15 mouse cellular contexts compared by ENCODE assay signal in genomic region chr7:29480183-29480582, GRCm38 (mm10). TPM values are rescaled to one million over a fixed set of nuclear protein-coding genes. Genes with fewer than 3 reads are reported as not detected.
DNase-seq lines count a peak whose midpoint lies in the region; ATAC-seq and TF ChIP-seq lines count a peak whose summit lies in the region.
"Had no signal": no experiment of that assay in that cellular context is flagged by ENCODE, and none has a peak within 500 bp of the region (broad histone marks: within the 10 kb centered on the region; RNA-seq: fewer than 3 reads in every experiment).

No protein-coding gene starts in this region.

- no peaks in the 10 kb centered on the region for H3K27me3 ChIP-seq in cerebellum, adult 2 months (ENCODE audit: control insufficient read depth, insufficient read depth, low read length)
- no peaks in the 10 kb centered on the region for H3K27me3 ChIP-seq in kidney, embryonic 15.5 days
- H3K27me3 ChIP-seq in embryonic facial prominence, embryonic 14.5 days (replicated peaks; ENCODE audit: control insufficient read depth, insufficient read depth, low read length) = no peaks in the 10 kb centered on the region
- no peaks in the 10 kb centered on the region for H3K27me3 ChIP-seq in stomach, embryonic 16.5 days (ENCODE audit: control insufficient read depth, insufficient read depth, low read length)
- H3K27me3 ChIP-seq: neural tube, embryonic 13.5 days had no signal

- H3K27ac ChIP-seq in cerebellum, adult 2 months (ENCODE audit: insufficient read depth, low read length) = peak overlapping the region; percentile 37
- H3K27ac ChIP-seq in kidney, embryonic 15.5 days = 0 out of 2 replicates have a peak overlapping the region, but pooled peaks have one; percentile 78
- H3K27ac ChIP-seq in embryonic facial prominence, embryonic 14.5 days (replicated peaks; ENCODE audit: low read depth, low read length) = peak overlapping the region; percentile 74
- peak overlapping the region; percentile 85 for H3K27ac ChIP-seq in stomach, embryonic 16.5 days (ENCODE audit: low read length)
- H3K27ac ChIP-seq: macrophage had no signal

- H3K9me3 ChIP-seq in kidney, embryonic 15.5 days (replicated peaks) = no peaks in the 10 kb centered on the region
- H3K9me3 ChIP-seq in embryonic facial prominence, embryonic 14.5 days (ENCODE audit: control insufficient read depth, low read length) = no peaks in the 10 kb centered on the region
- no peaks in the 10 kb centered on the region for H3K9me3 ChIP-seq in stomach, embryonic 16.5 days (replicated peaks; ENCODE audit: control insufficient read depth, low read length)
- H3K9me3 ChIP-seq: neural tube, embryonic 13.5 days had no signal

- no peak for TF ChIP-seq CTCF in cerebellum, adult 2 months (IDR thresholded peaks at IDR 0.05; ENCODE audit: borderline replicate concordance, insufficient read depth, low read depth, low read length)

- H3K9ac ChIP-seq in kidney, embryonic 15.5 days = no peak overlapping the region
- no peak overlapping the region for H3K9ac ChIP-seq in embryonic facial prominence, embryonic 14.5 days (ENCODE audit: low read depth, low read length)
- no peak overlapping the region for H3K9ac ChIP-seq in stomach, embryonic 16.5 days (ENCODE audit: low read length)
- H3K9ac ChIP-seq: neural tube, embryonic 13.5 days had no signal

- no peak for TF ChIP-seq POLR2A in cerebellum, adult 2 months (IDR thresholded peaks at IDR 0.05; ENCODE audit: borderline replicate concordance, insufficient read depth, low read length)

- 24% methylated on average over 4 of the region's 4 CpGs for WGBS in cerebellum, adult 2 months
- WGBS in kidney, embryonic 15.5 days = 86% methylated on average over 4 of the region's 4 CpGs
- 84% methylated on average over 4 of the region's 4 CpGs for WGBS in embryonic facial prominence, embryonic 14.5 days
- WGBS in stomach, embryonic 16.5 days = 86% methylated on average over 4 of the region's 4 CpGs

- DNase-seq in cerebellum, adult 2 months = peak in 1 of 2 experiments; percentile 66
- DNase-seq in cerebellum, postnatal 36 days = no peak
- DNase-seq in kidney, adult 11 months = no peak
- no peak for DNase-seq in embryonic facial prominence, embryonic 14.5 days (ENCODE audit: low spot score)
- DNase-seq in thymus, postnatal 4 days = no peak
- DNase-seq: adrenal gland, adult 8-10 months; kidney, postnatal 14 days; layer of hippocampus, postnatal 36 days; lung, adult 18-20 months; retina, postnatal 1 day had no signal

- no peak overlapping the region for H3K4me2 ChIP-seq in kidney, embryonic 15.5 days
- H3K4me2 ChIP-seq in embryonic facial prominence, embryonic 14.5 days (ENCODE audit: low read depth, low read length) = no peak overlapping the region
- H3K4me2 ChIP-seq in stomach, embryonic 16.5 days (ENCODE audit: low read depth, low read length) = no peak overlapping the region
- H3K4me2 ChIP-seq: neural tube, embryonic 13.5 days had no signal

- peaks cover 37% of the 10 kb centered on the region for H3K4me1 ChIP-seq in cerebellum, adult 2 months (ENCODE audit: control insufficient read depth, insufficient read depth, low read length)
- peaks cover 24% of the 10 kb centered on the region for H3K4me1 ChIP-seq in kidney, embryonic 15.5 days
- peaks cover 42% of the 10 kb centered on the region for H3K4me1 ChIP-seq in embryonic facial prominence, embryonic 14.5 days (ENCODE audit: control insufficient read depth, insufficient read depth, low read length)
- peaks cover 30% of the 10 kb centered on the region for H3K4me1 ChIP-seq in stomach, embryonic 16.5 days (ENCODE audit: control insufficient read depth, insufficient read depth, low read length)

- no peaks in the 10 kb centered on the region for H3K36me3 ChIP-seq in kidney, embryonic 15.5 days
- H3K36me3 ChIP-seq in embryonic facial prominence, embryonic 14.5 days (ENCODE audit: control insufficient read depth, insufficient read depth, low read length) = no peaks in the 10 kb centered on the region
- H3K36me3 ChIP-seq in stomach, embryonic 16.5 days (ENCODE audit: control insufficient read depth, insufficient read depth, low read length) = no peaks in the 10 kb centered on the region
- H3K36me3 ChIP-seq: neural tube, embryonic 13.5 days had no signal

- no peak for ATAC-seq in kidney, embryonic 15.5 days (replicated peaks; ENCODE audit: low FRiP score)
- ATAC-seq in embryonic facial prominence, embryonic 14.5 days (ENCODE audit: low read depth) = no peak
- no peak for ATAC-seq in stomach, embryonic 16.5 days (ENCODE audit: insufficient read depth, low FRiP score)
- no peak for ATAC-seq in activated CD4-positive, CD25-positive, alpha-beta regulatory T cell, adult 4 months

- no peak overlapping the region for H3K4me3 ChIP-seq in cerebellum, adult 2 months (replicated peaks; ENCODE audit: insufficient read depth, low read depth, low read length)
- no peak overlapping the region for H3K4me3 ChIP-seq in kidney, embryonic 15.5 days (replicated peaks)
- no peak overlapping the region for H3K4me3 ChIP-seq in embryonic facial prominence, embryonic 14.5 days (ENCODE audit: low read depth, low read length)
- no peak overlapping the region for H3K4me3 ChIP-seq in stomach, embryonic 16.5 days (replicated peaks; ENCODE audit: low read length)
- H3K4me3 ChIP-seq: neural tube, embryonic 13.5 days had no signal

RNA-seq across cellular contexts. Expression of gene Sipa1l3, which starts 38.3 kb away (rescaled TPM):
- 63.3 and 74.7 TPM in 2 replicates for polyA plus RNA-seq in cerebellum, adult 2 months (2012; rRNA removed)
- 14.4 and 14.5 TPM in 2 replicates for polyA plus RNA-seq in kidney, embryonic 15.5 days (2015; fragmentation: Nextera tagmentation; extraction: Ambion mirVana)
- 12.5 and 15.6 TPM in 2 replicates for polyA plus RNA-seq in embryonic facial prominence, embryonic 14.5 days (2014; fragmentation: Nextera tagmentation; extraction: Ambion mirVana)
- polyA plus RNA-seq in stomach, embryonic 16.5 days (2015; fragmentation: Nextera tagmentation; extraction: Ambion mirVana) = 18.4 and 22.2 TPM in 2 replicates
- 1 to 10 TPM; 2.4 to 5.0 TPM for polyA plus RNA-seq in activated CD4-positive, CD25-positive, alpha-beta regulatory T cell, adult 4 months (2017; shearing (Covaris generic))
